Mouse (Mus musculus): ENCODE data around the gene Axdnd1. TPM values are rescaled to one million over a fixed set of nuclear protein-coding genes. Genes with fewer than 3 reads are reported as not detected.

Axdnd1 gene
- total and polyA plus RNA-seq, 3 experiments: not detected

- intact Hi-C loops (cut with DNase I): no loop called here
- TF ChIP-seq CTCF (IDR thresholded peaks at IDR 0.05) (no peak), POLR2A (IDR thresholded peaks at IDR 0.05; ENCODE audit: insufficient read depth, low read depth, low read length) (no peak), EP300 (IDR thresholded peaks at IDR 0.05; ENCODE audit: insufficient read depth, low read depth, low read length) (no peak)
- H3K9ac ChIP-seq (ENCODE audit: low read depth, low read length): no peak overlapping the region
- 52% methylated on average over 4 of the region's 4 CpGs for WGBS
- no peaks in the 10 kb centered on the region for H3K36me3 ChIP-seq (ENCODE audit: control insufficient read depth, insufficient read depth, low read length)
- H3K4me3 ChIP-seq: no peak overlapping the region
- no peaks in the 10 kb centered on the region for H3K27me3 ChIP-seq (ENCODE audit: control insufficient read depth, insufficient read depth, low read length)
- no peaks in the 10 kb centered on the region for H3K4me1 ChIP-seq (ENCODE audit: control insufficient read depth, insufficient read depth, low read length)
- no peak overlapping the region for H3K27ac ChIP-seq
- no peaks in the 10 kb centered on the region for H3K79me2 ChIP-seq (replicated peaks; ENCODE audit: control insufficient read depth, insufficient read depth, low read length)
- DNase-seq: no peak
Observed at GRCm38 (mm10) chr1:156393148-156393547, 27.8 kb downstream of the Axdnd1 start.

- no peak for DNase-seq
- TF ChIP-seq EP300 (IDR thresholded peaks at IDR 0.05; ENCODE audit: insufficient read depth, low read depth, low read length) (no peak), POLR2A (IDR thresholded peaks at IDR 0.05; ENCODE audit: insufficient read depth, low read depth, low read length) (no peak), CTCF (IDR thresholded peaks at IDR 0.05) (no peak)
- Histone ChIP-seq H3K27me3 (ENCODE audit: control insufficient read depth, insufficient read depth, low read length) (no peaks in the 10 kb centered on the region), H3K9ac (ENCODE audit: low read depth, low read length) (no peak overlapping the region), H3K4me3 (no peak overlapping the region), H3K36me3 (ENCODE audit: control insufficient read depth, insufficient read depth, low read length) (no peaks in the 10 kb centered on the region), H3K27ac (no peak overlapping the region), H3K79me2 (replicated peaks; ENCODE audit: control insufficient read depth, insufficient read depth, low read length) (no peaks in the 10 kb centered on the region), H3K4me1 (ENCODE audit: control insufficient read depth, insufficient read depth, low read length) (no peaks in the 10 kb centered on the region)
- WGBS: 71% methylated on average over 3 of the region's 3 CpGs
- intact Hi-C loops (cut with DNase I): no loop called here
Observed at GRCm38 (mm10) chr1:156386880-156387279, 34.1 kb downstream of the Axdnd1 start.

GRCm38 (mm10) chr1:156386232-156386631 lies 34.7 kb downstream of the Axdnd1 start:
- H3K79me2 ChIP-seq (replicated peaks; ENCODE audit: control insufficient read depth, insufficient read depth, low read length): no peaks in the 10 kb centered on the region
- no peak overlapping the region for H3K9ac ChIP-seq (ENCODE audit: low read depth, low read length)
- DNase-seq: no peak
- no peak overlapping the region for H3K4me3 ChIP-seq
- WGBS: 84% methylated on average over 4 of the region's 4 CpGs
- TF ChIP-seq EP300 (IDR thresholded peaks at IDR 0.05; ENCODE audit: insufficient read depth, low read depth, low read length) (no peak), CTCF (IDR thresholded peaks at IDR 0.05) (no peak)
- no peaks in the 10 kb centered on the region for H3K4me1 ChIP-seq (ENCODE audit: control insufficient read depth, insufficient read depth, low read length)
- intact Hi-C loops (cut with DNase I): no loop called here
- H3K27me3 ChIP-seq (ENCODE audit: control insufficient read depth, insufficient read depth, low read length): no peaks in the 10 kb centered on the region
- no peak overlapping the region for H3K27ac ChIP-seq
- no peaks in the 10 kb centered on the region for H3K36me3 ChIP-seq (ENCODE audit: control insufficient read depth, insufficient read depth, low read length)

GRCm38 (mm10) chr1:156381217-156381616 lies 39.7 kb downstream of the Axdnd1 start:
- Histone ChIP-seq H3K4me3 (no peak overlapping the region), H3K79me2 (replicated peaks; ENCODE audit: control insufficient read depth, insufficient read depth, low read length) (no peaks in the 10 kb centered on the region), H3K36me3 (ENCODE audit: control insufficient read depth, insufficient read depth, low read length) (no peaks in the 10 kb centered on the region), H3K27ac (no peak overlapping the region), H3K27me3 (ENCODE audit: control insufficient read depth, insufficient read depth, low read length) (no peaks in the 10 kb centered on the region), H3K9ac (ENCODE audit: low read depth, low read length) (no peak overlapping the region), H3K4me1 (ENCODE audit: control insufficient read depth, insufficient read depth, low read length) (no peaks in the 10 kb centered on the region)
- WGBS: 90% methylated on average over 3 of the region's 3 CpGs
- intact Hi-C loops (cut with DNase I): no loop called here
- TF ChIP-seq EP300 (IDR thresholded peaks at IDR 0.05; ENCODE audit: insufficient read depth, low read depth, low read length) (no peak), POLR2A (IDR thresholded peaks at IDR 0.05; ENCODE audit: insufficient read depth, low read depth, low read length) (no peak), CTCF (IDR thresholded peaks at IDR 0.05) (no peak)
- DNase-seq: no peak

- H3K4me1 ChIP-seq (ENCODE audit: control insufficient read depth, insufficient read depth, low read length): no peaks in the 10 kb centered on the region
- TF ChIP-seq POLR2A (IDR thresholded peaks at IDR 0.05; ENCODE audit: insufficient read depth, low read depth, low read length): no peak
- TF ChIP-seq EP300 (IDR thresholded peaks at IDR 0.05; ENCODE audit: insufficient read depth, low read depth, low read length): no peak
- no peak for TF ChIP-seq CTCF (IDR thresholded peaks at IDR 0.05)
- intact Hi-C loops (cut with DNase I): no loop called here
- no peaks in the 10 kb centered on the region for H3K36me3 ChIP-seq (ENCODE audit: control insufficient read depth, insufficient read depth, low read length)
- no peak within 1 kb of the TSS for H3K27ac ChIP-seq
- no peaks in the 10 kb centered on the region for H3K79me2 ChIP-seq (replicated peaks; ENCODE audit: control insufficient read depth, insufficient read depth, low read length)
- H3K27me3 ChIP-seq (ENCODE audit: control insufficient read depth, insufficient read depth, low read length): no peaks in the 10 kb centered on the region
- no peak within 1 kb of the TSS for H3K4me3 ChIP-seq
- DNase-seq: no peak
- WGBS: 82% methylated on average over 8 of the region's 8 CpGs
- H3K9ac ChIP-seq (ENCODE audit: low read depth, low read length): no peak within 1 kb of the TSS
Observed at GRCm38 (mm10) chr1:156365740-156366139, 55.2 kb downstream of the Axdnd1 start, which contains the start of gene Gm2000. Gm2000 (plus strand) TSS chr1:156366040.

DNA sequence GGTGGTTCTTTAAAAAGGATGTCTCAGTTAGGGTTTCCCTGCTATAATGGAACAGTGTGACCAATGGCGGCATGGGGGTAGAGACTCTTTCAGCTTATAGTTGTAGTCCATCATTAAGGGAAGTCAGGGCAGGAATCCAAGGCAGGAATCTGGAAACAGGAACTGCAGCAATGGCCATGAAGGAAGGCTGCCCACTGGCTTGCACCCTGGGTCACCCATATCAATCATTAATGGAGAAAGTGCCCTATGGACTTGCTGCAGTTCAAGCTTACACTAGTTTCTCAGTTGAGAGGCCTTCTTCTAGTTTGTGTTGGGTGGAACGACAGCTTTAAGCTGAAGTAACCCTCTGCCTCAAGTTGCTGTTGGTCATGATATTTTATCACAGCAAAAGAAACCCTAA lies 68.5 kb downstream of the Axdnd1 start:
- Histone ChIP-seq H3K36me3 (ENCODE audit: control insufficient read depth, insufficient read depth, low read length) (no peaks in the 10 kb centered on the region), H3K27ac (no peak overlapping the region), H3K79me2 (replicated peaks; ENCODE audit: control insufficient read depth, insufficient read depth, low read length) (no peaks in the 10 kb centered on the region), H3K9ac (ENCODE audit: low read depth, low read length) (no peak overlapping the region), H3K4me1 (ENCODE audit: control insufficient read depth, insufficient read depth, low read length) (no peaks in the 10 kb centered on the region), H3K4me3 (no peak overlapping the region), H3K27me3 (ENCODE audit: control insufficient read depth, insufficient read depth, low read length) (no peaks in the 10 kb centered on the region)
- DNase-seq: no peak
- WGBS: 90% methylated on average over 2 of the region's 2 CpGs
- intact Hi-C loops (cut with DNase I): no loop called here
- TF ChIP-seq POLR2A (IDR thresholded peaks at IDR 0.05; ENCODE audit: insufficient read depth, low read depth, low read length) (no peak), CTCF (IDR thresholded peaks at IDR 0.05) (no peak), EP300 (IDR thresholded peaks at IDR 0.05; ENCODE audit: insufficient read depth, low read depth, low read length) (no peak)

All from heart, adult 2 months (tissue).